Mouse (Mus musculus) hindbrain, embryonic 10.5 days (tissue): ENCODE data around the gene Arl15. TPM values are rescaled to one million over a fixed set of nuclear protein-coding genes. Genes with fewer than 3 reads are reported as not detected.

Experiments used
- DNase-seq: peaks from one replicate; pipeline ENCODE4 v3.0.0-alpha.2; 2017; ENCODE audit warnings: low spot score
- H3K27ac ChIP-seq: fragments of 300-500 bp; sonication (generic); 2 replicates; pipeline ENCODE4 v1.5.1; 2016; ENCODE audit warnings: mild to moderate bottlenecking, moderate library complexity
- H3K27me3 ChIP-seq: fragments of 300-500 bp; sonication (generic); 2 replicates; pipeline ENCODE4 v1.6.1; 2016; ENCODE audit warnings: mild to moderate bottlenecking; ENCODE audit not compliant: poor library complexity, insufficient read depth, severe bottlenecking
- H3K36me3 ChIP-seq: fragments of 300-500 bp; sonication (generic); 2 replicates; pipeline ENCODE4 v1.6.1; 2016; ENCODE audit warnings: mild to moderate bottlenecking, moderate library complexity
- H3K4me1 ChIP-seq: fragments of 300-500 bp; sonication (generic); replicated peaks from 2 replicates; pipeline ENCODE4 v1.6.1; 2016; ENCODE audit warnings: mild to moderate bottlenecking
- H3K4me3 ChIP-seq: fragments of 300-500 bp; sonication (generic); 2 replicates; pipeline ENCODE4 v1.5.1; 2016; ENCODE audit warnings: mild to moderate bottlenecking, moderate library complexity
- H3K9me3 ChIP-seq: fragments of 300-500 bp; sonication (generic); 2 replicates; pipeline ENCODE4 v1.6.1; 2016; ENCODE audit warnings: mild to moderate bottlenecking, moderate library complexity
- WGBS: fragments of 180-500 bp; shearing (Covaris S2); methylation state at CpG from one replicate; pipeline ENCODE4 v1.1.7; 2016; 5-methylcytosine and 5-hydroxymethylcytosine counted together
- polyA plus RNA-seq: library from polyadenylated mRNA; unstranded; fragments of >200 nt; fragmentation: Nextera tagmentation; extraction: Ambion mirVana; gene quantifications from 2 replicates; pipeline ENCODE4 v1.2.1, GENCODE M21; 2016

Arl15 gene
- polyA plus RNA-seq, 1 experiment from 2014 or later, result 10.8 TPM

DNA sequence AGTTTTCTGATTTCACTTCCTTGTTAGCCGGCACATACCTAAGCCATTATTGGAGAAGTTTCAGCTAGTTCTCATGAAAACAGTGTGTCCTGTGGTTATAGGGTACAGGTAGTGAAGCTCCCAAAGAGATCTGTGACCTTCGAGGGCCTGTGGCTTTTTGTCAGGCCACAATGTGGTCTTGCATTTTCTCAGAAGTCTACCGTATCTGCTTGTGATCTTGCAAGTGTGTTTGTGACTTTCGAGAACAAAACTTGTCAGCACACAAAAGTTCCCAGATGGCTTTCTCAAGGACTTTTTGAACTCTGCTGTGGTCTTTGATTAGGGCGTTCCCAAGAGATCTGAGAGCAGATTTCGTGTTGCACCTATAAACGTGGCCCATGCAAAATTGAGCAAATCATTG is 394.5 kb downstream of the Arl15 start:
- H3K4me3 ChIP-seq, result no peak overlapping the region
- DNase-seq, result no peak
- no peaks in the 10 kb centered on the region for H3K36me3 ChIP-seq
- H3K27me3 ChIP-seq, result no peaks in the 10 kb centered on the region
- 90% methylated on average over 7 of the region's 7 CpGs for WGBS
- H3K27ac ChIP-seq, result no peak overlapping the region
- no peaks in the 10 kb centered on the region for H3K9me3 ChIP-seq
- H3K4me1 ChIP-seq, result no peaks in the 10 kb centered on the region

- no peaks in the 10 kb centered on the region for H3K4me1 ChIP-seq
These were observed 395.1 kb downstream of the Arl15 start for GRCm38 (mm10) chr13:114189441-114189840.

GRCm38 (mm10) chr13:114190898-114191297 is 396.6 kb downstream of the Arl15 start:
- WGBS, result 88% methylated on average over 10 of the region's 10 CpGs
- H3K27ac ChIP-seq, result no peak overlapping the region
- DNase-seq, result no peak
- H3K4me1 ChIP-seq, result no peaks in the 10 kb centered on the region
- H3K36me3 ChIP-seq, result no peaks in the 10 kb centered on the region
- H3K9me3 ChIP-seq, result no peaks in the 10 kb centered on the region
- no peak overlapping the region for H3K4me3 ChIP-seq
- no peaks in the 10 kb centered on the region for H3K27me3 ChIP-seq

More at GRCm38 (mm10) chr13:114189441-114189840, 395.1 kb downstream of the Arl15 start:
- Histone ChIP-seq H3K9me3 (no peaks in the 10 kb centered on the region), H3K27me3 (no peaks in the 10 kb centered on the region), H3K27ac (no peak overlapping the region), H3K36me3 (no peaks in the 10 kb centered on the region), H3K4me3 (no peak overlapping the region)
- WGBS, result 69% methylated on average over 6 of the region's 6 CpGs
- DNase-seq, result no peak

DNA sequence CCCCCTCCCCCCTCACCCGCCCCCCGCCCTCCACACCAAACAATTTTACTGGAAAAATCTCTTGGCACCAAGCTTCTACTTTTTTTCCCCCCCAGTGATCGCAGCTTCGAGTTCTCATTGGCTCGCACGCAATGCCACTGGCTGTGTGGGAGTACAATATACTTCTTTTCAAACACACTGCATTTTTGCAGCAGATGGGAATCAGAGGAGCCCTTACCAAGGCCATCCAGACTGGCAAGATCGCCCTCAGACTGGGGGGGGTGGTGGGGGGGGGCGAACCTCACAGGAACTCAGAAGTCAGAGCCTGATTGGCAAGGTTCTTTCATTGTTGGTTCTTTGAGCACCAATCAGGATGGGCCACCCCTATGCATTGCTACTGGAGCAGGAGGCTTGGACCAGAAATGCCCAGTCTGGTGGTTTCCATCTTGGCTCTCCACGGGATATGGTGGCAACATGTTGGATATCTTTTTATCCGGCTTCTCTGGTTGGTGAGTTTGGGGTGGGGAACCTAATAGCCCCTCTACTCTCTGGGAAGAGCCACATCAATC is 404.0 kb downstream of the Arl15 start:
- Histone ChIP-seq H3K4me3 (no peak overlapping the region), H3K4me1 (peaks cover 2% of the 10 kb centered on the region; the same call in 1 of the 2 replicates), H3K9me3 (no peaks in the 10 kb centered on the region), H3K36me3 (no peaks in the 10 kb centered on the region), H3K27ac (no peak overlapping the region), H3K27me3 (no peaks in the 10 kb centered on the region)
- DNase-seq, result no peak
- WGBS, result 87% methylated on average over 10 of the region's 10 CpGs

- DNase-seq, result no peak
- H3K4me3 ChIP-seq, result no peak overlapping the region
- H3K4me1 ChIP-seq, result peaks cover 2% of the 10 kb centered on the region; the same call in 1 of the 2 replicates
- H3K27ac ChIP-seq, result no peak overlapping the region
- no peaks in the 10 kb centered on the region for H3K27me3 ChIP-seq
- no peaks in the 10 kb centered on the region for H3K36me3 ChIP-seq
- no peaks in the 10 kb centered on the region for H3K9me3 ChIP-seq
- 94% methylated on average over 6 of the region's 6 CpGs for WGBS
These were observed 405.4 kb downstream of the Arl15 start for GRCm38 (mm10) chr13:114199746-114200145.

DNA sequence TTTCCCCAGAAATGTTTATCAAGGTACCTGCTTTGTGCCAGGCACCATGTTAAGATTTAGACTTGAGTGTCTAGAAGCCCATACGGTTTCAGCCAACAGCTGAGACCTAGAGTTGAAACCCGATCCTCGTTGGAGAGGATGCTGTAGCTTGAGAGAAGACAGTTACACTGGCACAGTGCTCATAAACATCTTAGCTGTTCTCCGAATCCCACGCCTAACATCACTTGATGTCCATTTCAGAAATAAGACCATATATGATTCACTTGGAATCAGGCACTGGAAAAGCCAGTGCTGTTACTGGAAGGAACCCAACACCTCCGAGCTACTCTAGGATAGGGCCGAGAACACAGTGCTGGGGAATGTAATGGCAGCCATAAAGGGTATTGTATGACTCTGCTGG is 406.2 kb downstream of the Arl15 start:
- no peak overlapping the region for H3K4me3 ChIP-seq
- H3K27me3 ChIP-seq, result no peaks in the 10 kb centered on the region
- H3K9me3 ChIP-seq, result no peaks in the 10 kb centered on the region
- no peak for DNase-seq
- no peaks in the 10 kb centered on the region for H3K36me3 ChIP-seq
- H3K4me1 ChIP-seq, result peaks cover 2% of the 10 kb centered on the region; the same call in 1 of the 2 replicates
- WGBS, result 87% methylated on average over 7 of the region's 7 CpGs
- no peak overlapping the region for H3K27ac ChIP-seq

DNA sequence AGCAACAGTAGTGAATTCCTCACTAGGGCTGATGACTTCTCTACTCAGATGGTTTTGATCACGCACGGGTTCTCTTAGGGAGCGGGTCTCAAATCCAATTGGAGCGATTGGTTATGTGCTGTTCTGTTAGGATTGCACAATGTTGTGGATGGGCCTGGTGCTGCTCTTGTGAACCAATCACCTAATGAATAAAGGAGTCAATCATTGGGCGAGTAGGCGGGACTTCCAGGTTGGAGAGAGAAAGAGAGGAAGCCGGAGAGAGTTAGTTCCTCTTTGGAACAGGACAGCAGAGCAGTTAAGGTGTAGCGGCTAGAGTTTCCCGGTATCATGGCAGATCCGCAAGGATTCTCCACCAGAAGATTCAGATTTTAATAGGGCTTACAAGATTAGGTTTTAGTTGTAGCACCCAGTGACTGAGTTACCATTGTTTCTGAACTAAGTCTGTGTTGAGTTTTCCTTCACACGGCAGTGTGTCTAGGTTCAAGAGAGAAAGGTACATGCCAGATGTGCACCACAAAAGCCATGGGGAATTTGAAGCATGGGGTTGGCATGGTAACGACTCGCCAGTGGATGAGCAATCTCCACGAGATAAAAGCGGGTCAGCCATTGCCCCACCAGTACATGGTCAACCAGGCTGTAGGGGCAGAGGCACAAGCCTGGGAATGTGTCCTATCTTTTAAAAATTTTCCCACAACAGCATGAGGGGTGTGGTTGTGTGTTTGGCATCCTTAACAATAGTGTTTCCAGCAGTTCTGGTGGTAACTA is 408.7 kb downstream of the Arl15 start:
- no peak for DNase-seq
- H3K36me3 ChIP-seq, result no peaks in the 10 kb centered on the region
- H3K27me3 ChIP-seq, result no peaks in the 10 kb centered on the region
- no peak overlapping the region for H3K27ac ChIP-seq
- WGBS, result 90% methylated on average over 15 of the region's 15 CpGs
- H3K4me3 ChIP-seq, result no peak overlapping the region
- no peaks in the 10 kb centered on the region for H3K9me3 ChIP-seq
- peaks cover 2% of the 10 kb centered on the region; the same call in 1 of the 2 replicates for H3K4me1 ChIP-seq

Other genes starting within 250 kb of the Arl15 start
- 18.1 and 18.4 TPM in 2 replicates for gene Snx18, start 175.9 kb upstream of the Arl15 start, polyA plus RNA-seq
- gene Hspb3, start 130.8 kb upstream of the Arl15 start, polyA plus RNA-seq, result 0.21 TPM in 1 of 2 replicates, not detected in the other